Mouse (Mus musculus) layer of hippocampus, adult 2 months (tissue): ENCODE data around the gene Tmem262. TPM values are rescaled to one million over a fixed set of nuclear protein-coding genes. Genes with fewer than 3 reads are reported as not detected.

ENCODE experiments used
- DNase-seq, 2 experiments: peaks; one replicate each; pipeline ENCODE4 v3.0.0; 2022; ENCODE audit warnings: low spot score in 2 of 2
- H3K27ac ChIP-seq: fragments of 200-600 bp; 2 replicates; pipeline ENCODE4 v1.8.1; 2022
- H3K4me3 ChIP-seq: fragments of 200-600 bp; 2 replicates; pipeline ENCODE4 v1.8.1; 2022; ENCODE audit warnings: mild to moderate bottlenecking
- CTCF ChIP-seq: fragments of 200-600 bp; conservative IDR thresholded peaks from 2 replicates; pipeline ENCODE4 v1.8.1; 2022; ENCODE audit warnings: antibody characterized with exemption, mild to moderate bottlenecking, moderate library complexity
- total RNA-seq, 2 experiments: library from RNA; stranded (reverse); gene quantifications; 2 replicates each; pipeline ENCODE4 v1.2.3; 2021

The Tmem262 gene
- total RNA-seq, 2 experiments from 2014 or later: not detected

DNA sequence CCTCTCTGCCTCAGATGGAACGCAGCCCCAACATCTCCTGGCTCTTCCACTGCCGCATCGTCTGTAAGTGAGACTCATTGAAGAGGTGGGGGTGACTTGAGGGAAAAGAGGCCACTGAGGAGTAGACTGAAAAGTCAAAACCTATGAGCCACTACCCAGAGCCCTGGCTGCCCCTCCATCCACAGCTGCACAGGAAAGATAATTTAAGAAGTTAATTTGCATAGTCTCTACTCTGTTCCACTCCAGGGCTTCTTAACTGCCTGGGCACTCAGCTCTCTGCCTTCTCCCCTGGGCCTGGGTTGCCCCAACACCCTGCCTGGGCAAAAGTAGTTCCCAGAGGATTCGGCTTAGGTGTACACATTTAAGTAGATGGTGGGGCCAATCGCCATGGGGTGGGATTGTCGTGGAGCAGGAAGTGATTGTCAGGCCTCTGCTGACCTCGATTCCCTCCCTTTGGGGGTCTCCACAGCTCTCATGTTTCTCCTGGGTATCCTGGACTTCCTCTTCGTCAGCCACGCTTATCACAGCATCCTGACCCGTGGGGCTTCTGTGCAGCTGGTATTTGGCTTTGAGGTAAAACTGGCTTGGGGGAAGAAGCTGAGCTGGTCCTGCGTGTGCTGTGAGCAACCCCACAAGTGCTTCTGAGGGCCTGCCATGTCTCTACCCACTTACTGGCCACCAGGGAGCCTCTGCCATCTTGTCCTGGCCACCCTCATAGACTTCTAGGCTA, 31.0 kb upstream of the Tmem262 start:
- TF ChIP-seq CTCF: no peak
- H3K4me3 ChIP-seq: no peak overlapping the region
- DNase-seq: no peak
- H3K27ac ChIP-seq: no peak overlapping the region

DNA sequence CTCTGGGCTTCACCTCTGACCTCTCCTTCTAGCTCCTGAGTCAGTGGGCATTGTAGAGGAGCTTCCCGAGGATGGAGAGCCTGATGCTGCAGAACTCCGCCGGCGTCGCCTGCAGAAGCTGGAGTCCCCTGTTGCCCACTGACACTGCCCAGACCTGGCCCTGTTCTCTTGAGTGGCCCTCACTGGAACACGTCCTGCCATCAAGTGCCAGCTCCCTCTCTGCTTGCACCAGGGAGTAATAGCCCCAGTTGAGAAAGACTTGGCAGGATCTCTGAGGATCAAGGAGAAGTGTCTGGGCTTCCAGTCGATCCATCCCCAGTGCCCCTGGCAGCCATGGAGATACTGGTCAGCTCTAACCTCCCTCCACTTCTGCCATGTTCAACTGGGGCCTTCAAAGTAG, 27.3 kb upstream of the Tmem262 start:
- TF ChIP-seq CTCF: no peak
- DNase-seq: no peak
- H3K27ac ChIP-seq: no peak overlapping the region
- no peak overlapping the region for H3K4me3 ChIP-seq

DNA sequence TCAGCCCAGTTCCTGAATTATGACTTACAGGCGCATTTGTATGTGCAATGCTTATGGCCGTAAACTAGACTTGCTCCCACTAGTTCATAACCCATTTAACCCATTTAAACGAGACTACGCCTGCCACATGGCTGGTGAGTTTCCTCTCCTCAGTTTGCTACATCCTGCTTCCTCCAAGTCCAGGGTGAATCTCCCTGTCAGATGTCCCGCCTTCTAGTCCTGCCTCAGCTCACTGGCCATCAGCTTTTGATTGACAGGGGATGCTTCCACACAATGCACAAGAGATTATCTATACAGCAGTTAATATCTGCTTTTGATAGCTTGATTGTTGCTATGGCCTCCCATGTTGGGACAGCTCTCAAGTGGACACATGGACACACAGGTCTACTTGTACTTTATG, 25.5 kb upstream of the Tmem262 start:
- Histone ChIP-seq H3K4me3 (no peak overlapping the region), H3K27ac (no peak overlapping the region)
- DNase-seq: no peak
- TF ChIP-seq CTCF: no peak

DNA sequence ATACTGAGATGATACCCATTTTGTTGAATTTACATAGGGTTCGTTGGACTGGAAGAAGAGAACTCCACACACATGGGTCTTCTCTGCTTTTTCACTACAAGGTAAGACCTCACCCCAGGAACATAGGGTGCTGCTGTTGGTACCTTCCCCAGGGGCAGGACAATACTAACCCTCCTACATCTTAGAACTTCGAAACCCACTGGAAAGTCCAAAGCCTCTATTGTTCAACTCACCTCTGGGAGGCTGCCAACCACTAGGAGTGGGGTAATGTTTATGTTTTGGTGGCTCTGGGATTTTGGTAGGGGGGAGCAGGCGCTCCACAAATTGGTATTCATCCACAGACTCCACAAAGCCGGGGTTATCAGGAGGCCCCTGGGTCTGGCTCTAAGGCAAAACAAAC, 23.1 kb upstream of the Tmem262 start:
- TF ChIP-seq CTCF: no peak
- DNase-seq: no peak
- H3K4me3 ChIP-seq: peak overlapping the region; percentile 96

DNA sequence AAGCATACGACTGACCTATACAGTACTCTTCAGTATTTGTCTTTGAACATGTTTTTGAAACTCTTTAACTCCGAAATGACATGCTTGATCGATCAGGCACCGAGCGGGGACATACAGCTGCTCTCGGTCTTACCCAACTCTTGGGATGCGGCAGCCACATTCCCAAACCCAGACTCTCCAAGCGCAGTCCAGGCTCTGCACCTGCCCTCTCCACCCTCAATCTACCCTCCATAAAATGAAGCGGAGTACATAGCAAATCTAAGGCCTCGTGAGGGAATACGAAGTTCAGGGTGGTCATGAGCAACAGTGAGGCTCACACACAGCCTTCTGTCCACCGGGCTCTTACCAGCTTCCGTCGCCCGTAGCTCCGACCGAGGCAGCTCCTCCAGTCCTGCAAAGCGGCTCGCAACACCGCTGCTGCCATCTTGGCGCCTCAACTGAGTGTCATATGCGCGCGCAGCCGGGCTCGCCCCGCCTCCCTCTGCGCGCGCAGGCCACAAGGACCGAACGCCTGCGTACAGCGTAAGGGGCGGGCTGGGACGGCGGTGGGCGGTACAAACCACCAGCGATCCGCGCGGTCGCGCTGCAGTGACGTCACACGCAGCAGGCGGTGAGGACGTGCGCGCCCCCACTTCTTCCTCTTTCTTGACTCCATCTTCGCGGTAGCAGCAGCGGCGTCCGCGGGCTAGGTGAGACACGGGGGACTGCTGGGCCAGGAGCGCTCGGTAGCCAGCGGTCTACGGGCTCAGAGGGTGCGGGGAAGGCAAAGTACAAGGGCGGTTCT, 22.3 kb upstream of the Tmem262 start, which contains the start of the genes Mrpl49 and Fau:
Gene Mrpl49 (minus strand): TSS at position 473 of the 784 bp plus-strand sequence.
Gene Fau (plus strand): TSS at position 532 of the 784 bp plus-strand sequence.
- Histone ChIP-seq H3K27ac (peak within 1 kb of the TSS; percentile 95), H3K4me3 (peak within 1 kb of the TSS; percentile 96)
- peak; percentile 98 for DNase-seq
- TF ChIP-seq CTCF: no peak

More for the DNA sequence above, 23.1 kb upstream of the Tmem262 start:
- H3K27ac ChIP-seq: no peak overlapping the region

DNA sequence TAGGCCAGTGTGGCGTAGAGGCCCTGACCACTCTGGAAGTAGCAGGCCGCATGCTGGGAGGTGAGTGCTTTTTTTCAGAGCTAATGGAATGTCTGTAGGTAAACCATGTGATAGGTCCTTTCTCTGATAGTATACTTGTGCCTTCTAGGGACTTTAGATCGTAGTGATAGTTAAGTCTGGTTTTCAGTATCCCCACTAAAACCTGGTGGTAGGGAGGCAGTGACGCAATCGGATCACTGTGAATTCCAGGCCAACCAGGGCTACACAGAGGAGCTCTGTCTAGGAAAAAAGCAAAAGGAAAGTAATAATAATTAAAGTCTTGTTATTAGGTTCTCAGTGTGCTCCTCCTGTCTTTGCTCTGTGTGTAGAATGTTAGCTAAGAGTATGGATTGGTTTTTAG, 21.3 kb upstream of the Tmem262 start:
- DNase-seq: no peak
- Histone ChIP-seq H3K4me3 (peak overlapping the region; percentile 96), H3K27ac (peak overlapping the region; percentile 95)
- no peak for TF ChIP-seq CTCF

DNA sequence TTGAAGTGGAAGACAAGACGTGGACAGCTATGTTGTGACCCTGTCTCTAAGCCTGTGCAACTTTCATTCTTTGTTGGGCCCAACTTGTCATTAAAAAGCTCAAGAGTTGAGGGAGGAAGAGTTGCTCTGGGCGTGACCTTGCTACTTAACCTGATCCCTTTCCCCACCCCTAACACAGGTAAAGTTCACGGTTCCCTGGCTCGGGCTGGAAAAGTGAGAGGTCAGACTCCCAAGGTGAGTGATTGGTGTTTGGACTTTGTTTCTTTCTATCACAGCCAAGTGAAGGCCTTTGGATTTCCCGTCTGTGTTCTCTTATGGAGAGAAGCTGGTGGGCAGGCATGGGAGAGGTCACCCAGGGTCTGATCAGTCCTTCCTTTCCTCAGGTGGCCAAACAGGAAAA, 20.9 kb upstream of the Tmem262 start:
- no peak for DNase-seq
- peak overlapping the region; percentile 96 for H3K4me3 ChIP-seq
- H3K27ac ChIP-seq: no peak overlapping the region; the same call in 1 of the 2 replicates
- no peak for TF ChIP-seq CTCF

DNA sequence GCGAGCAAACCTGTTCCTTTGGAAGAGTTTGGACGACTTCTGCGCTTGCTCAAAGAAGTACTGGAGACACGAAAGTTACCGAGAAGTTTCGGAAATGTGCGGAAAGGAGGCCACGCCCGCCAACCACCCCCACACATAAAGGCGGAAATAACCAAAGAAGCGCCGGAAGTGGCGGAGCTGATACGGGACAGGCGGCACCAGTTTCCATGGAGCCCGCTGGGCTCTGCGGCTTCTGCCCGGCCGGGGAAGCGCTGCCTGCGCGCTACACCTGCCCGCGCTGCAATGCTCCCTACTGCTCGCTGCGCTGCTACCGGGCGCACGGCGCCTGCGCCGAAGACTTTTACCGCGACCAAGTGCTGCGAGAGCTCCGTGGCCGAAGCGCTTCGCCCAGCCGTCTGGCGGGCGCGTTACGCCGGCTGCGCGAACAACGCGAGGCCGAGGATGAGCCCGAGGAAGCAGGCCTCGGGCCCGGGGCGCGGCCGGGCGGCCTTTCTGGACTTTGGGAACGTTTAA, 18.8 kb upstream of the Tmem262 start, which contains the start of gene Znhit2:
Gene Znhit2 (plus strand): TSS at position 172 of the 513 bp plus-strand sequence.
- peak within 1 kb of the TSS; percentile 85 for H3K4me3 ChIP-seq
- TF ChIP-seq CTCF: peak; percentile 61
- peak; percentile 94 to 96 for DNase-seq

DNA sequence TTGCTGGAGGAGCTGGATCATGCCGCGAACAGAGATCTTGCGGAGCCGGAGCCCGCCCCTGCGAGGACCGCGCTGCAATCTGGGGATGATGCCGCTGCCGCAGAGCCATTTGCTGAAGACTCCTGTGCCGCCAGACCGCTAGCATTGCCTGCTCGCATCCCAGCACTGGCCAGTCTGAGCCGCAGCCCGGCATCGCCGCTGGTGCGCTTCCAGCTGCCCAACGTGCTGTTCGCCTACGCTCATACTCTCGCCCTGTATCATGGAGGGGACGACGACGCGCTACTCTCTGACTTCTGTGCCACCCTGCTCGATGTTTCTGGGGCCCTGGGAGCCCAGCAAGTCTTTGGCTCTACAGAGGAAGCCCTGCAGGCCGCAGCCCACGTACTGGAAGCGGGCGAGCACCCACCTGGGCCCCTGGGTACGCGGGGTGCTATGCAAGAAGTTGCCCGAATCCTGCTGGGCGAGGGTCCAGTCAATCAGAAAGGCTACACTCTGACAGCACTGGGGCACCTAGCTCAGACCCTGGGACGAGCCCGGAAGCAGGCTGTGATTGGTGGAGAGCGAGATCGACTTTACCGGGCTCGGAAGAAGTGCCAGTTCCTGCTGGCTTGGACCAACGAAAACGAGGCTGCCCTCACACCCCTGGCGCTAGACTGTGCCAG, 18.1 kb upstream of the Tmem262 start:
- H3K27ac ChIP-seq: peak overlapping the region; percentile 96
- H3K4me3 ChIP-seq: peak overlapping the region; percentile 85
- no peak for TF ChIP-seq CTCF
- DNase-seq: no peak

More for the DNA sequence above, 18.8 kb upstream of the Tmem262 start, which contains the start of gene Znhit2:
- H3K27ac ChIP-seq: peak within 1 kb of the TSS; percentile 96

DNA sequence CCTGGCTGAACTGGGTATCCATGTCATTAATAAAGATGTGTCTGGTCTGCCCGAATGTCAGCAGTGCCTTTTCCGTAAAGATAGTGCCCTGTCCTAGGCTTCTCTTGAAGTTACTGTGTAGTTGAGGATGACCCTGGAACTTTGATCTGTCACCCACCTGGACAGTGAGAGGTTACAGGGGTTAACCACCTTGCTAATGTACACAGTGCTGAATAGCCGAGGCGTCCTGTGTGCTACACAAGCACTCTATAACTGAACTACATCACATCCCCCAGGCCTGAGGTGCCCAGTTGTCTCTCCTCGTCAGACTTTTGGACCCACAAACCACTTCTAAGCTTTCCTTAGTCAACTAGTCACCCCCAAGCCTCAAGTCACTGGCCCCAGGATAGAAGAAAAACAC, 17.4 kb upstream of the Tmem262 start:
- H3K27ac ChIP-seq: peak overlapping the region; percentile 96
- H3K4me3 ChIP-seq: peak overlapping the region; percentile 85
- TF ChIP-seq CTCF: no peak
- DNase-seq: no peak

DNA sequence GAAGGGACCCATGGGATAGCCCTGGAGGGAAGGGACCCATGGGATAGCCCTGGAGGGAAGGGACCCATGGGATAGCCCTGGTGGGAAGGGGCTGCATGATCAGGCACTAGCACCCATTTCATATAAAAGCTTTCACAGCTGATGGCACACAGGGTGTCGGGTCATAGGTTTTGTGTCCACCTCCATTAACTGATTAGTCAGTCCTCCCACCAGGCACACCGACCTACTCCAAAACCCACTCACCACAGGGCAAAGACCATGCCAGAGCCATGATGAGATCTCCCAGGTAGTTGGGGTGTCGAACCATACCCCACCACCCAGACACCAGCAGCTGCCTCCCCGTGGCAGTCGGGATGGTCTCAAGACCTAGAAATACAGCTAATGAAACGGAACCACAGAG, 16.8 kb upstream of the Tmem262 start:
- DNase-seq: no peak
- no peak for TF ChIP-seq CTCF
- Histone ChIP-seq H3K27ac (no peak overlapping the region), H3K4me3 (peak overlapping the region; percentile 85; the same call in 1 of the 2 replicates)

DNA sequence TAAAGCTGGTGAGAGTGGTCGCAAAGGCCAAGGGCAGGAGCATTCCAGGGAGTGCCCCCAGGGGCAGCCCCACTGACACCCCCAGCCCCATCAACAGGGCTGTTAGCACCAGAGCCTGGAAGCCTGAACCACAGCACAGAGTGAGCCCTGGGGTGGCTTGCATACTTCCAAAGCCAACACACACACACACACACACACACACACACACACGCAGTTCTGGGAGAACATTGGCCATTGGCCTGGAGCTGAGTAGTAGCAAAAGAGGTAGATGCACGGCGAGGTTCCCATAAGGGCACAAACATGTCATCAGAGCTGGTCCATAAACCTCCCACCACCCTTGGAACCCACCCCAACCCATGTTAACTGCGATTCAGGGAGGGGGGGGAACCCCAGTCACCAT, 13.3 kb upstream of the Tmem262 start:
- H3K4me3 ChIP-seq: peak overlapping the region; percentile 57
- no peak for TF ChIP-seq CTCF
- H3K27ac ChIP-seq: peak overlapping the region; percentile 87
- no peak for DNase-seq
